Comparison of ENCODE assay signal across 8 mouse cellular contexts in genomic region chr9:110654726-110655650, GRCm38 (mm10). TPM values are rescaled to one million over a fixed set of nuclear protein-coding genes. Genes with fewer than 3 reads are reported as not detected.
DNase-seq lines count a peak whose midpoint lies in the region; ATAC-seq and TF ChIP-seq lines count a peak whose summit lies in the region.

No protein-coding gene starts in this region.

- H3K4me2 ChIP-seq in kidney, embryonic 16.5 days (replicated peaks; ENCODE audit: low read depth, low read length), result peak overlapping the region; percentile 80
- peak overlapping the region; percentile 98 for H3K4me2 ChIP-seq in embryonic facial prominence, embryonic 15.5 days (replicated peaks)
- peak overlapping the region; percentile 94 for H3K4me2 ChIP-seq in intestine, embryonic 15.5 days (replicated peaks)
- peak overlapping the region; percentile 89 for H3K4me2 ChIP-seq in midbrain, postnatal 0 days (ENCODE audit: low read depth, low read length, poor library complexity, severe bottlenecking)

- TF ChIP-seq CTCF in midbrain, postnatal 0 days (IDR thresholded peaks at IDR 0.05), result no peak

- peak overlapping the region; percentile 33; the same call in 1 of the 2 replicates for H3K9ac ChIP-seq in kidney, embryonic 16.5 days (replicated peaks; ENCODE audit: low read length)
- no peak overlapping the region for H3K9ac ChIP-seq in embryonic facial prominence, embryonic 15.5 days
- no peak overlapping the region for H3K9ac ChIP-seq in intestine, embryonic 15.5 days
- H3K9ac ChIP-seq in midbrain, postnatal 0 days (replicated peaks; ENCODE audit: low read length, poor library complexity, severe bottlenecking), result peak overlapping the region; percentile 76; the same call in 1 of the 2 replicates

- ATAC-seq in kidney, embryonic 16.5 days (ENCODE audit: low FRiP score, low TSS enrichment), result no peak
- no peak for ATAC-seq in embryonic facial prominence, embryonic 15.5 days (ENCODE audit: insufficient number of reproducible peaks, low FRiP score, low TSS enrichment, low read depth)
- ATAC-seq in intestine, embryonic 15.5 days, result no peak
- no peak for ATAC-seq in midbrain, postnatal 0 days (ENCODE audit: low FRiP score)
- no peak for ATAC-seq in erythroid progenitor cell, adult 5-6 weeks (replicated peaks; ENCODE audit: low FRiP score, poor library complexity, severe bottlenecking)

- peaks cover 33% of the 10 kb centered on the region for H3K4me1 ChIP-seq in kidney, embryonic 16.5 days (ENCODE audit: insufficient read depth, low read length)
- peaks cover 40% of the 10 kb centered on the region for H3K4me1 ChIP-seq in embryonic facial prominence, embryonic 15.5 days
- H3K4me1 ChIP-seq in intestine, embryonic 15.5 days (replicated peaks), result peaks cover 21% of the 10 kb centered on the region
- H3K4me1 ChIP-seq in midbrain, postnatal 0 days (ENCODE audit: insufficient read depth, low read length), result peaks cover 19% of the 10 kb centered on the region

- H3K27ac ChIP-seq in kidney, embryonic 16.5 days (ENCODE audit: low read length), result peak overlapping the region; percentile 63
- H3K27ac ChIP-seq in embryonic facial prominence, embryonic 15.5 days (replicated peaks), result peak overlapping the region; percentile 59
- H3K27ac ChIP-seq in intestine, embryonic 15.5 days, result peak overlapping the region; percentile 74; the same call in 1 of the 2 replicates
- no peak overlapping the region for H3K27ac ChIP-seq in midbrain, postnatal 0 days (ENCODE audit: low read depth, low read length)

- H3K4me3 ChIP-seq in kidney, embryonic 16.5 days (ENCODE audit: low read length), result peak overlapping the region; percentile 63
- no peak overlapping the region for H3K4me3 ChIP-seq in embryonic facial prominence, embryonic 15.5 days (replicated peaks)
- H3K4me3 ChIP-seq in intestine, embryonic 15.5 days (replicated peaks), result 0 out of 2 replicates have a peak overlapping the region, but pooled peaks have one; percentile 66
- peak overlapping the region; percentile 69 for H3K4me3 ChIP-seq in midbrain, postnatal 0 days (ENCODE audit: low read depth, low read length)

- no peak for DNase-seq in kidney, postnatal 10 days
- no peak for DNase-seq in midbrain, postnatal 0 days (ENCODE audit: low spot score)
- DNase-seq in urinary bladder, postnatal 14 days (ENCODE audit: low spot score), result no peak
- no peak for DNase-seq in kidney, adult 18-20 months

- no peaks in the 10 kb centered on the region for H3K36me3 ChIP-seq in kidney, embryonic 16.5 days (ENCODE audit: insufficient read depth, low read length)
- H3K36me3 ChIP-seq in embryonic facial prominence, embryonic 15.5 days, result no peaks in the 10 kb centered on the region
- H3K36me3 ChIP-seq in intestine, embryonic 15.5 days, result no peaks in the 10 kb centered on the region
- peaks cover 7% of the 10 kb centered on the region for H3K36me3 ChIP-seq in midbrain, postnatal 0 days (ENCODE audit: insufficient read depth, low read length)

- H3K27me3 ChIP-seq in kidney, embryonic 16.5 days (ENCODE audit: insufficient read depth, low read length), result no peaks in the 10 kb centered on the region
- peaks cover 41% of the 10 kb centered on the region for H3K27me3 ChIP-seq in embryonic facial prominence, embryonic 15.5 days
- H3K27me3 ChIP-seq in intestine, embryonic 15.5 days (replicated peaks), result peaks cover 20% of the 10 kb centered on the region
- no peaks in the 10 kb centered on the region for H3K27me3 ChIP-seq in midbrain, postnatal 0 days (ENCODE audit: insufficient read depth, low read length)

- no peaks in the 10 kb centered on the region for H3K9me3 ChIP-seq in kidney, embryonic 16.5 days (ENCODE audit: low read length)
- H3K9me3 ChIP-seq in embryonic facial prominence, embryonic 15.5 days (replicated peaks), result no peaks in the 10 kb centered on the region
- no peaks in the 10 kb centered on the region for H3K9me3 ChIP-seq in intestine, embryonic 15.5 days
- no peaks in the 10 kb centered on the region for H3K9me3 ChIP-seq in midbrain, postnatal 0 days (ENCODE audit: low read length)

- WGBS in kidney, embryonic 16.5 days, result 82% methylated on average over 19 of the region's 19 CpGs
- WGBS in embryonic facial prominence, embryonic 15.5 days, result 77% methylated on average over 19 of the region's 19 CpGs
- 76% methylated on average over 19 of the region's 19 CpGs for WGBS in intestine, embryonic 15.5 days
- 82% methylated on average over 19 of the region's 19 CpGs for WGBS in midbrain, postnatal 0 days

RNA-seq across cellular contexts. Expression of gene Nbeal2, which starts 1.0 kb away (rescaled TPM):
- polyA plus RNA-seq in kidney, embryonic 16.5 days (2015; fragmentation: Nextera tagmentation; extraction: Ambion mirVana), result 4.8 and 5.0 TPM in 2 replicates
- polyA plus RNA-seq in embryonic facial prominence, embryonic 15.5 days (2015; fragmentation: Nextera tagmentation; extraction: Ambion mirVana), result 4.9 and 6.7 TPM in 2 replicates
- 3.6 and 4.9 TPM in 2 replicates for polyA plus RNA-seq in intestine, embryonic 15.5 days (2015; fragmentation: Nextera tagmentation; extraction: Ambion mirVana)
- total RNA-seq in midbrain, postnatal 0 days (2014; rRNA removed), result 9.3 and 11.5 TPM in 2 replicates
- polyA plus RNA-seq in midbrain, postnatal 0 days (2015; fragmentation: Nextera tagmentation; extraction: Ambion mirVana), result 3.9 and 4.0 TPM in 2 replicates
- total RNA-seq in erythroid progenitor cell, adult 5-6 weeks (2015; ENCODE audit: low replicate concordance), result 9.4 and 16.3 TPM in 2 replicates
- 1.4 and 10.1 TPM in 2 replicates for total RNA-seq in erythroid progenitor cell, adult 5-6 weeks (2017; ENCODE audit: low replicate concordance)

RNA-seq across cellular contexts. Expression of gene Ccdc12, which starts 1.3 kb away (rescaled TPM):
- polyA plus RNA-seq in kidney, embryonic 16.5 days (2015; fragmentation: Nextera tagmentation; extraction: Ambion mirVana), result 154 and 155 TPM in 2 replicates
- polyA plus RNA-seq in embryonic facial prominence, embryonic 15.5 days (2015; fragmentation: Nextera tagmentation; extraction: Ambion mirVana), result 131 and 139 TPM in 2 replicates
- polyA plus RNA-seq in intestine, embryonic 15.5 days (2015; fragmentation: Nextera tagmentation; extraction: Ambion mirVana), result 162 and 166 TPM in 2 replicates
- total RNA-seq in midbrain, postnatal 0 days (2014; rRNA removed), result 25.0 and 51.6 TPM in 2 replicates
- 102 and 106 TPM in 2 replicates for polyA plus RNA-seq in midbrain, postnatal 0 days (2015; fragmentation: Nextera tagmentation; extraction: Ambion mirVana)
- 59.8 and 67.1 TPM in 2 replicates for total RNA-seq in erythroid progenitor cell, adult 5-6 weeks (2015; ENCODE audit: low replicate concordance)
- total RNA-seq in erythroid progenitor cell, adult 5-6 weeks (2017; ENCODE audit: low replicate concordance), result 32.8 and 34.5 TPM in 2 replicates

RNA-seq across cellular contexts. Expression of gene Nradd, which starts 30.7 kb away (rescaled TPM):
- 60.0 and 61.4 TPM in 2 replicates for polyA plus RNA-seq in kidney, embryonic 16.5 days (2015; fragmentation: Nextera tagmentation; extraction: Ambion mirVana)
- polyA plus RNA-seq in embryonic facial prominence, embryonic 15.5 days (2015; fragmentation: Nextera tagmentation; extraction: Ambion mirVana), result 51.4 and 51.7 TPM in 2 replicates
- polyA plus RNA-seq in intestine, embryonic 15.5 days (2015; fragmentation: Nextera tagmentation; extraction: Ambion mirVana), result 27.0 and 29.0 TPM in 2 replicates
- 20.9 and 23.2 TPM in 2 replicates for total RNA-seq in midbrain, postnatal 0 days (2014; rRNA removed)
- 17.4 and 20.6 TPM in 2 replicates for polyA plus RNA-seq in midbrain, postnatal 0 days (2015; fragmentation: Nextera tagmentation; extraction: Ambion mirVana)
- total RNA-seq in erythroid progenitor cell, adult 5-6 weeks (2015; ENCODE audit: low replicate concordance), result 2.2 TPM in 1 of 2 replicates, not detected in the other
- 1.3 TPM in 1 of 2 replicates, not detected in the other for total RNA-seq in erythroid progenitor cell, adult 5-6 weeks (2017; ENCODE audit: low replicate concordance)

Comparison
In these comparisons a context has a peak if more than half of its experiments do, and no peak if none do; other contexts are left out.
1. H3K9ac ChIP-seq: peak in kidney, embryonic 16.5 days (single experiment) and midbrain, postnatal 0 days (single experiment); none in embryonic facial prominence, embryonic 15.5 days (single experiment) and intestine, embryonic 15.5 days (single experiment).
2. Peak in every context shown above with its lines, with median percentiles within 50 percentile points of each other: H3K4me2 ChIP-seq.